ENCODE assay signal across 11 mouse cellular contexts in the genomic region with DNA sequence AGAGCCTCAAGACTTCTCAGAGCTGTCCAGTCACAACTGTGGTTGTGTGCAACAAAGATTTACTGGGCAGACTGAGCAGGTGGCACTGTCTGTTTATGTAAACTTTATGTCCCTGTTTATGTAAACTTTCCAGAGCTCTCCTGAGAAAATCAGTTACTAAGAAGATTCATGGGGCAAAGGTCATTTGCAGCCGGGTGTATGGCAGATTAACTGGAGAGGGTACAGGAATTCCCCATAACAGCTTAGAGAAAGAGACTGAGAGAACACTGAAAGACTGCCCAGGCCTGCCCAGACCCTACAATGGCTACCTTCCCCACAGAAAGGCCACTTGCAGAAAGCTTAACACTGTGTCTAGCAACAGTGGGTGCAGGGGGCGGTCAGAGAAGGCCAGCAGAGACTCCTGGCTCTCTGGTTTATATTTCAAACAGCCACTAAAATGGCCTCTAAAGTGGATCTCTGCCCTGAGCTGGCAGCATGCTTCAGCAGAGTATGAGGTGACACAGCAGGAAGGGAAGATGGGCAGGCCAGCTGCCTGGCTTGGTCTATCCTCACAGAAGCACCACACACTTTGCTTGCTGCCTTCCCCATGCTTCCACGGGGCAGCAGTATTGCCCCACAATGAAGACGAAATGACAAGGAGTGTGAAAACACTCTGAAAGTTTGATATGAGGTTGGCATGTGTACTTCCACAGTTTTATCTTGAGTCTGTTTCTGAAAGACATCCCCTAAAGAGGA.
A peak's percentile ranks its signal among the peaks of the same experiment; 100 is the strongest.
DNase-seq lines count a peak whose midpoint lies in the region; ATAC-seq and TF ChIP-seq lines count a peak whose summit lies in the region.
"Had no signal": no experiment of that assay in that cellular context is flagged by ENCODE, and none has a peak within 500 bp of the region (broad histone marks: within the 10 kb centered on the region; RNA-seq: fewer than 3 reads in every experiment).

No protein-coding gene starts in this region.

- DNase-seq in heart, postnatal 10 days: peak; percentile 34 to 35
- no peak for DNase-seq in midbrain, embryonic 10.5 days (ENCODE audit: low spot score)
- peak; percentile 29 for DNase-seq in kidney, postnatal 10 days
- DNase-seq in embryo, embryonic 10 days (ENCODE audit: low spot score): no peak
- DNase-seq in left cerebral cortex, postnatal 25 days (ENCODE audit: low spot score in 2 of 2): no peak
- no peak for DNase-seq in forebrain, postnatal 0 days
- DNase-seq: thymus, postnatal 14 days had no signal

- no peaks in the 10 kb centered on the region for H3K4me1 ChIP-seq in heart, embryonic 11.5 days (ENCODE audit: control insufficient read depth, insufficient read depth, low read length)
- peaks cover 6% of the 10 kb centered on the region for H3K4me1 ChIP-seq in midbrain, embryonic 10.5 days
- H3K4me1 ChIP-seq in midbrain, embryonic 13.5 days (replicated peaks): 0 out of 2 replicates have a peak, but pooled peaks cover 2% of the 10 kb centered on the region
- H3K4me1 ChIP-seq in forebrain, postnatal 0 days (ENCODE audit: insufficient read depth): peaks cover 4% of the 10 kb centered on the region
- H3K4me1 ChIP-seq: hindbrain, embryonic 15.5 days had no signal

- H3K27me3 ChIP-seq in heart, embryonic 11.5 days (ENCODE audit: control insufficient read depth, insufficient read depth, low read length): no peaks in the 10 kb centered on the region
- no peaks in the 10 kb centered on the region for H3K27me3 ChIP-seq in midbrain, embryonic 10.5 days (ENCODE audit: low read depth, poor library complexity, severe bottlenecking)
- no peaks in the 10 kb centered on the region for H3K27me3 ChIP-seq in midbrain, embryonic 13.5 days
- no peaks in the 10 kb centered on the region for H3K27me3 ChIP-seq in forebrain, postnatal 0 days (ENCODE audit: insufficient read depth, low read length)
- H3K27me3 ChIP-seq: heart, embryonic 12.5 days; hindbrain, embryonic 15.5 days had no signal

- no peak overlapping the region for H3K4me2 ChIP-seq in heart, embryonic 11.5 days
- no peak overlapping the region for H3K4me2 ChIP-seq in midbrain, embryonic 13.5 days (replicated peaks)
- H3K4me2 ChIP-seq in forebrain, postnatal 0 days (ENCODE audit: low read depth): no peak overlapping the region
- H3K4me2 ChIP-seq: heart, embryonic 12.5 days; hindbrain, embryonic 15.5 days had no signal

- no peak for ATAC-seq in heart, embryonic 11.5 days (replicated peaks; ENCODE audit: insufficient number of reproducible peaks, low FRiP score, low TSS enrichment)
- no peak for ATAC-seq in midbrain, embryonic 13.5 days
- no peak for ATAC-seq in forebrain, postnatal 0 days

- no peak overlapping the region for H3K4me3 ChIP-seq in heart, embryonic 11.5 days (ENCODE audit: low read depth, low read length)
- no peak overlapping the region for H3K4me3 ChIP-seq in midbrain, embryonic 10.5 days
- no peak overlapping the region for H3K4me3 ChIP-seq in midbrain, embryonic 13.5 days (replicated peaks)
- H3K4me3 ChIP-seq in forebrain, postnatal 0 days (ENCODE audit: low read depth, low read length): no peak overlapping the region
- H3K4me3 ChIP-seq: heart, embryonic 12.5 days; hindbrain, embryonic 15.5 days had no signal

- no peaks in the 10 kb centered on the region; the same call in 1 of the 2 replicates for H3K36me3 ChIP-seq in heart, embryonic 11.5 days (ENCODE audit: control insufficient read depth, insufficient read depth, low read length)
- peaks cover 18% of the 10 kb centered on the region for H3K36me3 ChIP-seq in midbrain, embryonic 10.5 days
- H3K36me3 ChIP-seq in midbrain, embryonic 13.5 days: peaks cover 12% of the 10 kb centered on the region
- H3K36me3 ChIP-seq in forebrain, postnatal 0 days (ENCODE audit: insufficient read depth): no peaks in the 10 kb centered on the region

- TF ChIP-seq CTCF in forebrain, postnatal 0 days (IDR thresholded peaks at IDR 0.05; ENCODE audit: low read depth): no peak

- H3K9ac ChIP-seq in heart, embryonic 11.5 days (ENCODE audit: low read depth, low read length): no peak overlapping the region
- no peak overlapping the region for H3K9ac ChIP-seq in midbrain, embryonic 13.5 days (replicated peaks)
- no peak overlapping the region for H3K9ac ChIP-seq in forebrain, postnatal 0 days
- H3K9ac ChIP-seq: heart, embryonic 12.5 days; hindbrain, embryonic 15.5 days had no signal

- WGBS in heart, embryonic 11.5 days (ENCODE audit: insufficient replicate concordance): 70% methylated on average over 4 of the region's 4 CpGs
- WGBS in midbrain, embryonic 10.5 days: 67% methylated on average over 4 of the region's 4 CpGs
- 71% methylated on average over 4 of the region's 4 CpGs for WGBS in midbrain, embryonic 13.5 days
- 71% methylated on average over 4 of the region's 4 CpGs for WGBS in forebrain, postnatal 0 days

- no peaks in the 10 kb centered on the region for H3K9me3 ChIP-seq in heart, embryonic 11.5 days (replicated peaks; ENCODE audit: control insufficient read depth, low read length)
- H3K9me3 ChIP-seq in midbrain, embryonic 10.5 days (replicated peaks): no peaks in the 10 kb centered on the region
- no peaks in the 10 kb centered on the region for H3K9me3 ChIP-seq in midbrain, embryonic 13.5 days
- H3K9me3 ChIP-seq in forebrain, postnatal 0 days (ENCODE audit: low read length): no peaks in the 10 kb centered on the region
- H3K9me3 ChIP-seq: heart, embryonic 12.5 days; hindbrain, embryonic 15.5 days had no signal

- no peak overlapping the region for H3K27ac ChIP-seq in heart, embryonic 11.5 days (ENCODE audit: low read depth, low read length)
- H3K27ac ChIP-seq in midbrain, embryonic 10.5 days (replicated peaks): 0 out of 2 replicates have a peak overlapping the region, but pooled peaks have one; percentile 4
- H3K27ac ChIP-seq in midbrain, embryonic 13.5 days: no peak overlapping the region
- no peak overlapping the region for H3K27ac ChIP-seq in forebrain, postnatal 0 days (ENCODE audit: low read depth, low read length)
- H3K27ac ChIP-seq: hindbrain, embryonic 15.5 days had no signal

- intact Hi-C loops in heart, postnatal 10 days (cut with DNase I): loop anchor here (2.0 kb wide), 1 partner anchor 55 kb away; no protein-coding TSS in a partner anchor
- intact Hi-C loops in left cerebral cortex, postnatal 25 days (cut with DNase I): no loop called here

Comparison
In these comparisons a context has a peak if more than half of its experiments do, and no peak if none do; other contexts are left out.
1. DNase-seq: peak in heart, postnatal 10 days (2 of 2) and kidney, postnatal 10 days (single experiment); none in midbrain, embryonic 10.5 days (single experiment), embryo, embryonic 10 days (single experiment), left cerebral cortex, postnatal 25 days (0 of 2) and forebrain, postnatal 0 days (single experiment).